Mouse (Mus musculus): ENCODE measurements around the gene Fktn.
"Not testable (repeated sequence)": the region's sequence is repeated elsewhere in the genome, so short reads cannot be mapped to it uniquely, and the experiment has no call there.

Fktn gene

DNA sequence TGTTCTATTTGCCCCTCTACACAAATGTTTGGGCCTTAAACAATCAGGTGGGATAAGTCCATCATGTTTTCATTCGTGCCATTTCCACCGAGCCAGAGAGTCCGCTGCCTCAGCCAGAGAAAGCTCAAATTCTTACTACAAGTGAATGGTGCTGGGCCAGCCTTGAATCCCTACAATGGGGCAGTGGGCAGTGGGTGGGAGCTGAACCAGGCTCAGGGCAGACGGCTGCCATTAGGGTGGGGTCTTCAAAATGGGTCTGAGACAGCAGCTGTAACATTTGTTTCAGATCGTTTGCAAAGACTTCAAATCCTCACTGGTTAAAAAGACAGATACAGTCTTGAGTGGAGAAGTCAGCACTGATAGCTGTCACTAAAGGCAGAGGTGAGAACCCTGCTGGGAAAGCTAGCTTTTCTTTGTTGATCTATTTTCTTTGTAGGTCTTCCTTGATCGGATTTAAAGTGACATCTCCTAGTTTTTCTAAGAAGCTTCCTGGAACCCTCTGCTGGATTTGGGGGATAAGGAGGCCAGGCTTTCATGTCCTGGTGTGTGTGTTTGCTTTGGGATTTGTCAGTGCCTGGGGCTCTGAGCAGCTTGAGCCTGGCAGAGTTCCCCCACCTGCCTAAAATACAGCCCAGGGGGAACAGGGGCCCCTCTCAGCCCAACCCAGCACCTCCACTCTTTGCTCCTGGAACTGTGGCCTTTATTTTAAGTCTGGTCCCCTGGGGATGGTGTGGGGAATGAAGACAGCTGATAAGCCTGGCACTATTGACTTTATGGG is 57.3 kb downstream of the Fktn start:
- no peak for DNase-seq (ENCODE audit: low read depth, low spot score)

- no peak for DNase-seq (ENCODE audit: low read depth, low spot score)
Measured at GRCm38 (mm10) chr4:53772004-53772403, 58.2 kb downstream of the Fktn start.

DNA sequence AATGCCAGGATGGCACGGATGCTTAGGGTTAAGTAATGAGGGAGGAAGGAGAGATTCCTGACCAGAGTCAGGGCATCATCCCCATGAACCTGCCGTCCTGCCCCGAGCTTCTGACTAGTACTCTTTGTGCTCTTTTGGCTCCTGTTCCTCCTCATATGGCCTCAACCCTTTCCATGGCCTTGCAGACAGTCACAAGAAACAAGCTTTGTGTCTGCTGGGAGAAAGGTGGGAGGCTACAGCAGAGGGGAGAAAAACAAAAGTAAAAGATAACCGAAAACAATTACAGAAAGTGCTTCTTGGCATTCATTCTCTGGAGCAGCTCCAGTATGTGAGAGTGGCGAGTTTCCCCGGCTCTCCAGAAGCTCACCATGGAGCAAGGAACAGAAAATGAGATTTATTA is 60.1 kb downstream of the Fktn start:
- DNase-seq (ENCODE audit: low read depth, low spot score), result no peak

DNA sequence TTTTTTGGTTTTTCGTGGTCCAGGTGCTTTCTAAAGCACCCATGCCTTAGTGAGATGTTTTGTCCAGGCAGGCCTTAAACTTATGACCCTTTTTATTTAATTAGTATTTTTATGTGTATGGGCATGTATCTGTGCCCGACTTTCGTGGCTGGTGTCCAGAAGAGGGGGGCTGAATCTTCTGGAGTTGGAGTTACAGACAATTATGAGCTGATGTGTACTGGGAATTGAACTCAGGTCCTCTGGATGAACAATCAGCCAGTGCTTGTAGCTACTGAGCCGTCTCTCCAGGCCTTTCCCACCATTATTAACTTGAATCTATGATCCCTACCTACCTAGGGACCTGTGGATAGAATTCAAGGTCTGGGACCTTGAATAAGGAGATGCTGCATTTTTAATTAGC is 67.6 kb downstream of the Fktn start:
- no peak for DNase-seq (ENCODE audit: low read depth, low spot score)

DNA sequence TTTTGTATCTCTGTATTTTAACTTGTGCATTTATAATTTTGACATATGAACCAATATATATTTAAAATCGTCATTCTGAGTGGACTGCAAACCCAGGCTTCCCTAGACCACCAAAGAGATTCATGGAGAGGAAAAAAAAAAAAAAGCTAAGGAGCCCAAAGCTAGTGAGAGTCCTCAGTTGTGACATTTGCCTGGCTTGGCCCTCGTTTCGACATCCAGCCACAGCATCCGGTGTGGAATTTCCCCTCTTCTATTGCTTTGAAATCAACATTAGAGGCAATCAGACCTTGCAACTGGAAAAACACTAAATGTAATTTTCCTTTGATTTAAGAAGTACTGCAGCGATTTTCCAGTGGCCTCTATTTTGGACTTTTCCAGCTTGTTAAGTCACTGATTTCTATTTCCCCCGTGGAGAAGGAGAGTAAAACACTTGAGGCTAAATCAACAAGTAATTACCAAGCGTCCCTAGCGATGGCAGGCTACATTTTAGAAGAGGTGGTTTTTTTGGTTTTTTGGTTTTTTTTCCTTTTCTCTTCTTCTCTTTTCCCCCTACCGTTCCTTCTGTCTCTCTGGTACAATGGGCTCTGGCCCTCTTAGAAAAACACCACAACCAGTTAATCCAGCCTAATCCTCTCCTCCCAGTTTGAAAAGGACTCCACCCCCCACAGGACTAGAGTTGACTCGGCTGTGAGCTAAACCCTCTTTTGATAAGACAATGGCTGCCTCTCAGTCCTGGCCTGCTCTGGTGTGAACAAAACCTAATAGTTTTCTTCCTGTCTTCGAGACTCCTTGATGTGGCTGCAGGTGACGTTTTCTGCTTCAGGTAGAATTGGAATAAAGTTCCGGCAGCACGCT is 68.6 kb downstream of the Fktn start:
- DNase-seq (ENCODE audit: low read depth, low spot score), result no peak

DNA sequence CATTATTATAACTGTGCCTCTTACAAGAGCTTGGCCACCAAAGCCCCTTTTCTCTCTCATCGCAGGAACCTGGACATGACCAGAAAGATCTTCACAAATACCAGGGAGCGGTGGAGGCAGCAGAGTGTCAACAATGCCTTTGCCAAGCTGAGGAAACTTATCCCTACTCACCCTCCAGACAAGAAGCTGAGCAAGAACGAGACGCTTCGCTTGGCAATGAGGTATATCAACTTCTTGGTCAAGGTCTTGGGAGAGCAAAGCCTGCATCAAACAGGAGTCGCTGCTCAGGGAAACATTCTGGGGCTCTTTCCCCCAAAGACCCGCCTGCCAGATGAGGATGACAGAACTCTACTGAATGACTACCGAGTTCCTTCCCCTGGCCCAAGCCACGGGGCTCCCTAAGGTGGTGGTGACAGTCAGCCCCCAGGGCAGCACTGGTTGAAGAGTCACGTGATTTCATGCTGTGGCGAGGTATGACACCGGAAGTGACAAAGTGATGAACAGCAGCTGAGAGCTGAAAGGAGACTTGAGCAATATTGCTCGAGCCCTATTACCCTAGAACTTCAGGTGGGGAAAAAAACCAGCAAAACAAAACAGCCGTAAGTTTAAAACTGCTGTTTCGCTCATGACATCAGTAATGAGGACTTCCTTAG is 72.1 kb downstream of the Fktn start:
- DNase-seq (ENCODE audit: low read depth, low spot score), result no peak

GRCm38 (mm10) chr4:53786851-53787250 is 73.1 kb downstream of the Fktn start:
- DNase-seq (ENCODE audit: low read depth, low spot score), result no peak

- no peak for DNase-seq (ENCODE audit: low read depth, low spot score)
Measured at GRCm38 (mm10) chr4:53789346-53789745, 75.5 kb downstream of the Fktn start.

DNA sequence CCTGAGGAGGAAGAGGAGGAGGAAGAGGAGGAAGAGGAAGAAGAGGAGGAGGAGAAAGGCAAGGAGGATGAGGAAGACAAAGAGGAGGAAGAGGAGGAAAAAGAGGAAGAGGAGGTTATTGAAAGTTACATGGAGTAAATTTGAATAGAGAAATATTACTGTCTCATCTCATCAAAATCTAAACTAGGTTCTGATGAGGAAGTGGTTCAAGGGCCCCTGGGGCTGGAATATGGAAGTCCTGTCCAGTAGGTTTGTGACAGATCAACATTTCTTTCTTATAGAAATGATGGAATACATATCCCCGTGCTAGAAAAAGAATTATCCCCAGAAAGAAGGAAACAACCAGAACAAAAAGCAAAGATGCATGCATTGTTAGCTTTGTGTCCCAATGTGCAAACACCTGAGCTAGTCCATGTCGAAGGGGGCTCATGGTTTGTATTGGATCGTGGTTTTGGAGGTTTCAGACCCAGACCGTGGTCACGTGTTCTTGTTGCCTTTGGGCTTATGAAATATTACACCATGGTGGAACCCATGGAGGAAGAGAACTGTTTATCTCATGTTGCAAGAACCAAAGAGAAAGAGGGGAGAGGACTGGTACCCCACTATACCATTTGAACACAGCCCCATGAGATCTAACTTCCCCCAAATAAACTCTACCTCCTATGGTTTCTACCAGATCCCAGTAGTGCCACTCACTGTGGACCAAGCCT is 80.6 kb downstream of the Fktn start:
- DNase-seq (ENCODE audit: low read depth, low spot score), result no peak

DNA sequence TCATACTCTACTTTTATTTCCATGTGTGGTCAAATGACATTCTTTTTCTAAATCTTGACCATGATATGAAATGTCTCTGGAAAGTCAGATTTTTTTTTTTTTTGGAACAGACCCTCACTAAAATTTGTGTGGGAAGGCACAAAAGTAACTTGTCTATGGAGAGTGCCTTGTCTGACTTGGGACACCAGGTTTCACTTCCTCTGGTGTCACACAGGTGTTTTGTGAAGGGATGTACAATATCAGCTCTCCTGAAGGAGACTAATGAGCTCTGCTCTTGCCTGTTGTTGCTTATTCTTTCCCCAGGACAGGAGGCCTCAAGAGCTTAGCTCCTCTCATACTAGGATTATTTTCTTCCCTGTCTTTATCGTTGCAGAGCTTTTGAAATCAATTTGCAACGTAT is 81.3 kb downstream of the Fktn start:
- no peak for DNase-seq (ENCODE audit: low read depth, low spot score)

DNA sequence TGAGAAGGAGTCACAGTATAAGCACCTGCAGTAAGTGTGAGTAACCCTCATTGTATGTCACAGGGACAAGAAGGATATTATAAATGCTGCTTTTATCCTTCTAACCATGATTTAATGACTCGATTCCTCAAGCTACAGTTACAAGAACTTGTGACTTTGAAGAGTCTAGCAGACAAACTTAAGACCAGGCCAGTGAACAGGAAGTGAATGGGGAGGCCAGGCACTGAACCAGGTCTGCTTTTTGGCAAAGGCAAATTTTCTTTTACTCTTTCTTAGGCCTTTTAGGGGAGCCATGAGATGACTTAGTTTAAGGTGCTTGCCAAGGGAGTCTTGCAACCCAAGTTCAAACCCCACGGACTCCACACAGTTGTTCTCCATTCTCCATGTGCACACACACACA is 81.9 kb downstream of the Fktn start:
- no peak for DNase-seq (ENCODE audit: low read depth, low spot score)

- no peak for DNase-seq (ENCODE audit: low read depth, low spot score)
Measured at GRCm38 (mm10) chr4:53796865-53797772, 83.3 kb downstream of the Fktn start.

GRCm38 (mm10) chr4:53798896-53799676 is 85.3 kb downstream of the Fktn start:
- DNase-seq (ENCODE audit: low read depth, low spot score), result no peak

- no peak for DNase-seq (ENCODE audit: low read depth, low spot score)
Measured at GRCm38 (mm10) chr4:53799753-53800152, 86.0 kb downstream of the Fktn start.

- DNase-seq (ENCODE audit: low read depth, low spot score), result not testable (repeated sequence)
Measured at GRCm38 (mm10) chr4:53803674-53804073, 89.9 kb downstream of the Fktn start.

GRCm38 (mm10) chr4:53806428-53806827 is 92.6 kb downstream of the Fktn start:
- DNase-seq (ENCODE audit: low read depth, low spot score), result not testable (repeated sequence)

- DNase-seq (ENCODE audit: low read depth, low spot score), result no peak
Measured at GRCm38 (mm10) chr4:53818320-53818719, 104.5 kb downstream of the Fktn start.

DNA sequence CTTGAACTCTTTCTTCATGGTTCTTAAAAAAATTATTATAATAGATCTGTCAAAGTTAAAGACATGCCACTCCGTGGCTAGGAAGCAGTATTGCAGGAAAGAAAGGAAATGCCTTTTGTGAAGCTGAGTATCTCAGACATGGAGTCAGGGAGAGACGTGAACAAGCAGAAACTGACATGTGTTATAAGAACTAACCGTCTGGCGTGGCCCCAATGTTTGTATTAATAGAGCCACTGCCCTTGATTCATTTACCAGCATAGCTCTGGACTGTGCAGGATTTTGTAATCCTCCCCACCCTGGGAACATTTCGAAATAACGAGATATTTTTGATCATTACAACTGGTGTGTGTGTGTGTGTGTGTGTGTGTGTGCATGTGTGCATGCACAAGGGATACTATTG is 109.9 kb downstream of the Fktn start:
- no peak for DNase-seq (ENCODE audit: low read depth, low spot score)

DNA sequence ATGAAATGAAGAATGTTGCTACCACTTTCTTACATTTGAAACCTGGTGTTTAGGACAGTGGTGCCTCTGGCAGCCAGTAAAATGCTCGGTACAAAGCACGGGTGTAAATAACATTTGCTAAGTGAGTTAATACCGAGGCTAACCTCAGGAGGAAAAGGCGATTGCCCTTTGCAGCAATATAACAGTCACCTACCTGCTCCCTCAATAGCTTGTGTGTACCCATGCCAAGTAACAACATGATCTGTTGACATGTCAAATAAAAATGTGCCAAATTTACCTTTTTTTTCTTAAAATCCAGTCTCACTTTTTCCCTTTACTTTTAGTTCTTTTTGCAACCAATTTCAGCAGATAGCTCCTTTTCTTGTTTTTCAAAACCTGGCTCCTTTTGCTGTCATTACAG is 111.0 kb downstream of the Fktn start:
- no peak for DNase-seq (ENCODE audit: low read depth, low spot score)

All from WW6 (cell line).